Mouse (Mus musculus): ENCODE data around the gene Trim69. TPM values are rescaled to one million over a fixed set of nuclear protein-coding genes. Genes with fewer than 3 reads are reported as not detected.

Gene Trim69
- polyA plus RNA-seq, 1 experiment from 2014 or later, result 0.14 TPM

GRCm38 (mm10) chr2:122163430-122164195, 3.1 kb downstream of the Trim69 start:
- no peaks in the 10 kb centered on the region for H3K27me3 ChIP-seq
- TF ChIP-seq CTCF (IDR thresholded peaks at IDR 0.05), result no peak
- in situ Hi-C loops (cut with MboI; ENCODE audit: low pct_unique_long_range_greater_than_20kb), result loop anchor here (5.0 kb wide), 1 partner anchor 91 kb away; no protein-coding TSS in a partner anchor
- no peak for DNase-seq (ENCODE audit: low read depth, low spot score)
- ChIA-PET POLR2A (interaction anchor here (0.6 kb wide), 1 partner anchor 1041 kb away, joined by 3 read pairs; no protein-coding TSS in a partner anchor), CTCF (interaction anchor here (1.5 kb wide), 1 partner anchor 99 kb away, joined by 3 read pairs; no protein-coding TSS in a partner anchor)
- no peak for ATAC-seq

- ChIA-PET CTCF (interaction anchor here (1.5 kb wide), 1 partner anchor 100 kb away, joined by 3 read pairs; no protein-coding TSS in a partner anchor), POLR2A (interaction anchor here (0.6 kb wide), 3 partner anchors 80 to 1042 kb away, joined by 3 read pairs; no protein-coding TSS in a partner anchor)
- in situ Hi-C loops (cut with MboI; ENCODE audit: low pct_unique_long_range_greater_than_20kb), result loop anchor here (5.0 kb wide), 1 partner anchor 92 kb away; no protein-coding TSS in a partner anchor
- DNase-seq (ENCODE audit: low read depth, low spot score) (no peak), ATAC-seq (no peak)
- no peaks in the 10 kb centered on the region for H3K27me3 ChIP-seq
- no peak for TF ChIP-seq CTCF (IDR thresholded peaks at IDR 0.05)
Observed at GRCm38 (mm10) chr2:122164293-122164692, 3.8 kb downstream of the Trim69 start.

GRCm38 (mm10) chr2:122171292-122171691, 10.8 kb downstream of the Trim69 start:
- POLR2A ChIA-PET, result no interaction called here
- in situ Hi-C loops (cut with MboI; ENCODE audit: low pct_unique_long_range_greater_than_20kb), result no loop called here
- TF ChIP-seq CTCF (IDR thresholded peaks at IDR 0.05), result no peak
- no peaks in the 10 kb centered on the region for H3K27me3 ChIP-seq
- no peak for DNase-seq (ENCODE audit: low read depth, low spot score)
- CTCF ChIA-PET, result interaction anchor here (1.0 kb wide), 1 partner anchor 10 kb away, joined by 4 read pairs; the partner anchor contains the start of gene Trim69
- ATAC-seq, result no peak

GRCm38 (mm10) chr2:122172188-122172587, 11.7 kb downstream of the Trim69 start:
- CTCF ChIA-PET, result interaction anchor here (1.0 kb wide), 1 partner anchor 11 kb away, joined by 4 read pairs; the partner anchor contains the start of gene Trim69

GRCm38 (mm10) chr2:122180051-122180822, 19.7 kb downstream of the Trim69 start:
- no peak for ATAC-seq
- ChIA-PET CTCF (interaction anchor here (1.2 kb wide), 1 partner anchor 28 kb away, joined by 4 read pairs; no protein-coding TSS in a partner anchor), POLR2A (no interaction called here)
- no peak for DNase-seq (ENCODE audit: low read depth, low spot score)
- in situ Hi-C loops (cut with MboI; ENCODE audit: low pct_unique_long_range_greater_than_20kb), result no loop called here
- TF ChIP-seq CTCF (IDR thresholded peaks at IDR 0.05), result no peak
- H3K27me3 ChIP-seq, result no peaks in the 10 kb centered on the region

More at GRCm38 (mm10) chr2:122172188-122172587, 11.7 kb downstream of the Trim69 start:
- DNase-seq (ENCODE audit: low read depth, low spot score), result no peak
- POLR2A ChIA-PET, result no interaction called here
- ATAC-seq, result no peak
- H3K27me3 ChIP-seq, result no peaks in the 10 kb centered on the region
- TF ChIP-seq CTCF (IDR thresholded peaks at IDR 0.05), result no peak
- in situ Hi-C loops (cut with MboI; ENCODE audit: low pct_unique_long_range_greater_than_20kb), result no loop called here

- peaks cover 2% of the 10 kb centered on the region for H3K27me3 ChIP-seq
- no peak for ATAC-seq
- no peak for DNase-seq (ENCODE audit: low read depth, low spot score)
- ChIA-PET POLR2A (no interaction called here), CTCF (no interaction called here)
- no peak for TF ChIP-seq CTCF (IDR thresholded peaks at IDR 0.05)
- in situ Hi-C loops (cut with MboI; ENCODE audit: low pct_unique_long_range_greater_than_20kb), result no loop called here
Observed at GRCm38 (mm10) chr2:122185086-122185485, 24.6 kb downstream of the Trim69 start.

- ChIA-PET POLR2A (interaction anchor here (0.6 kb wide), 1 partner anchor 193 kb away, joined by 3 read pairs; no protein-coding TSS in a partner anchor), CTCF (interaction anchor here (1.0 kb wide), 1 partner anchor 21 kb away, joined by 3 read pairs; no protein-coding TSS in a partner anchor)
Observed at GRCm38 (mm10) chr2:122186106-122186505, 25.6 kb downstream of the Trim69 start, which contains the start of the genes Patl2 and Terb2. TSS of gene Patl2 (minus strand) at chr2:122186189. TSS of gene Terb2 (plus strand) at chr2:122186272.

GRCm38 (mm10) chr2:122186751-122187150, 26.3 kb downstream of the Trim69 start:
- no peak for TF ChIP-seq CTCF (IDR thresholded peaks at IDR 0.05)
- ATAC-seq, result no peak
- POLR2A ChIA-PET, result no interaction called here
- no peak for DNase-seq (ENCODE audit: low read depth, low spot score)
- peaks cover 10% of the 10 kb centered on the region for H3K27me3 ChIP-seq
- in situ Hi-C loops (cut with MboI; ENCODE audit: low pct_unique_long_range_greater_than_20kb), result no loop called here
- CTCF ChIA-PET, result interaction anchor here (1.0 kb wide), 1 partner anchor 22 kb away, joined by 3 read pairs; no protein-coding TSS in a partner anchor

More at GRCm38 (mm10) chr2:122186106-122186505, 25.6 kb downstream of the Trim69 start, which contains the start of the genes Patl2 and Terb2:
- peaks cover 10% of the 10 kb centered on the region for H3K27me3 ChIP-seq
- ATAC-seq (no peak), DNase-seq (ENCODE audit: low read depth, low spot score) (no peak)
- in situ Hi-C loops (cut with MboI; ENCODE audit: low pct_unique_long_range_greater_than_20kb), result no loop called here
- TF ChIP-seq CTCF (IDR thresholded peaks at IDR 0.05), result no peak

- ATAC-seq, result no peak
- TF ChIP-seq CTCF (IDR thresholded peaks at IDR 0.05), result no peak
- in situ Hi-C loops (cut with MboI; ENCODE audit: low pct_unique_long_range_greater_than_20kb), result loop anchor here (10.0 kb wide), 2 partner anchors 363 to 433 kb away; no protein-coding TSS in a partner anchor
Observed at GRCm38 (mm10) chr2:122191849-122192248, 31.3 kb downstream of the Trim69 start.

GRCm38 (mm10) chr2:122194509-122194929, 34.0 kb downstream of the Trim69 start:
- peak; percentile 61 for TF ChIP-seq CTCF (IDR thresholded peaks at IDR 0.05)
- ATAC-seq (no peak), DNase-seq (ENCODE audit: low read depth, low spot score) (peak; percentile 10)
- CTCF ChIA-PET, result interaction anchor here (1.0 to 2.6 kb wide), 4 partner anchors 39 to 184 kb away, joined by 3 to 19 read pairs (median 8); no protein-coding TSS in a partner anchor
- in situ Hi-C loops (cut with MboI; ENCODE audit: low pct_unique_long_range_greater_than_20kb), result loop anchor here (10.0 kb wide), 2 partner anchors 360 to 430 kb away; no protein-coding TSS in a partner anchor
- POLR2A ChIA-PET, result no interaction called here
- H3K27me3 ChIP-seq, result peaks cover 10% of the 10 kb centered on the region

More at GRCm38 (mm10) chr2:122191849-122192248, 31.3 kb downstream of the Trim69 start:
- no peak for DNase-seq (ENCODE audit: low read depth, low spot score)
- POLR2A ChIA-PET, result no interaction called here
- CTCF ChIA-PET, result interaction anchor here (2.3 kb wide), 1 partner anchor 111 kb away, joined by 9 read pairs; no protein-coding TSS in a partner anchor
- H3K27me3 ChIP-seq, result peaks cover 10% of the 10 kb centered on the region
